Mouse (Mus musculus): ENCODE measurements around the gene Sulf2.

DNA sequence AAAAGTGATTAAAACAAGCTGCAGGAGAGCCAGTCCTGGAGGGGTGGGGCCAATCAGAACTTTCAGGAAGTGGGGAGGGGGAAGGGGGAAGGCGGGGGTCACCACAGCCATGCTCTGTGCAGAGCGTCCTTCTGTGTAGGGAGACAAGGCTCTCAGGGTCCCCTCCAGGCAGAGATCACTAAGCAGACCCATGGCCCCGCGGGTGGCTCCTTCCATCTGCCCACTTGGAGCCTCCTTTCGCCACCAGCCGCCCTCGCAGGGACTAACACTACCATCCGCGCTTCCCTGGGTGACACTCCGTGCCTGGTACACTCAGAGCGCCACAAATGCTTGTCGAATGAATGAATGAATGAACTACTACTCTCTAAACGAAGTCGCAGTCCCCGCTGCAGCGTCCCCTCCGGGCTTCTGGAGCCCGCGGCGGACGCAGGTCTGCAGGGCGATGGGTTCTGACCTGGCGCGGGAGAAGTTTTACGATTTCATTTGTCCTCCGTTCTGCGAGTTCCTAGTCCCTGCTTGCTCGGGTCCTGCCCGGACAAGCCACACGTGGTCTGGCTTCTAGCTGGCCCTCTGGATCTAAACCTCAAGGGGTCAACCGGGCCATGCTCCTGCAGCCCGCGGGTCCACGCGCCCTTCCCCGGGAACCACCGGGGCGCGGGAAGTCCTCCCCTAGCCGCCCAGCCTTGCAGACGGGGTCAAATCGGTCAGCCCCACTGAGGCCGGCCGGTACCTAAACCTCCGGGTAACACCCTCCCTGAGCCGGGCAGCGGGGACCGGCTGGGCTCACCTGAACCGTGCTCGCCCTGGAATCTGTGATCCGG is 1.4 kb downstream of the Sulf2 start:
- TF ChIP-seq CTCF (IDR thresholded peaks at IDR 0.05; ENCODE audit: control insufficient read depth, insufficient read depth, low read length), result no peak
- TF ChIP-seq POLR2A (IDR thresholded peaks at IDR 0.05; ENCODE audit: borderline replicate concordance, control insufficient read depth, low read depth, low read length), result no peak
